Mouse (Mus musculus) Patski (cell line): ENCODE results near the gene Tmem52. TPM values are rescaled to one million over a fixed set of nuclear protein-coding genes. Genes with fewer than 3 reads are reported as not detected.

Experiments
- ATAC-seq: fragments of 100-300 bp; one replicate; pipeline ENCODE4 v1.8.0; 2021
- CTCF ChIA-PET: fragments of 350-600 bp; sonication (Branson Sonifier 250); formaldehyde crosslinking; loops from one replicate; lab custom pipeline; 2022; ENCODE audit warnings: inconsistent platforms; lab: Charles Lee
- POLR2A ChIA-PET: fragments of 350-600 bp; sonication (Branson Sonifier 250); formaldehyde crosslinking; loops from one replicate; lab custom pipeline; 2022; ENCODE audit warnings: antibody characterized with exemption, inconsistent platforms; lab: Charles Lee
- DNase-seq: peaks from one replicate; pipeline ENCODE4 v3.0.0-alpha.2; 2011; ENCODE audit warnings: low read depth, low spot score
- H3K27me3 ChIP-seq: fragments of 371-371 bp; one replicate; pipeline ENCODE4 v1.5.1; 2021
- CTCF ChIP-seq: fragments of 100-300 bp; IDR thresholded peaks from one replicate; pipeline ENCODE4 v1.5.1; 2021
- in situ Hi-C: fragments of 300-500 bp; cut with MboI; formaldehyde crosslinking; loops from 3 replicates; pipeline ENCODE4 v1.11.1; 2018; ENCODE audit warnings: low pct_unique_long_range_greater_than_20kb, mixed read lengths
- polyA plus RNA-seq: library from polyadenylated mRNA; unstranded; gene quantifications from one replicate; pipeline ENCODE4 v1.2.3, GENCODE M21; 2021

Tmem52 gene
- polyA plus RNA-seq, 1 experiment from 2014 or later, result 0.41 TPM

- POLR2A ChIA-PET, result no interaction called here
- TF ChIP-seq CTCF, result no peak
- CTCF ChIA-PET, result no interaction called here
- H3K27me3 ChIP-seq, result no peaks in the 10 kb centered on the region
- in situ Hi-C loops, result no loop called here
- ATAC-seq, result no peak
- DNase-seq, result no peak
Observed at GRCm38 (mm10) chr4:155458575-155458974, 10.3 kb upstream of the Tmem52 start.

GRCm38 (mm10) chr4:155463050-155463449 lies 5.9 kb upstream of the Tmem52 start:
- POLR2A ChIA-PET, result no interaction called here
- no peak for DNase-seq
- no peak for TF ChIP-seq CTCF
- CTCF ChIA-PET, result no interaction called here
- ATAC-seq, result no peak
- H3K27me3 ChIP-seq, result no peaks in the 10 kb centered on the region
- in situ Hi-C loops, result loop anchor here (10.0 kb wide), 1 partner anchor 88 kb away; no protein-coding TSS in a partner anchor

DNA sequence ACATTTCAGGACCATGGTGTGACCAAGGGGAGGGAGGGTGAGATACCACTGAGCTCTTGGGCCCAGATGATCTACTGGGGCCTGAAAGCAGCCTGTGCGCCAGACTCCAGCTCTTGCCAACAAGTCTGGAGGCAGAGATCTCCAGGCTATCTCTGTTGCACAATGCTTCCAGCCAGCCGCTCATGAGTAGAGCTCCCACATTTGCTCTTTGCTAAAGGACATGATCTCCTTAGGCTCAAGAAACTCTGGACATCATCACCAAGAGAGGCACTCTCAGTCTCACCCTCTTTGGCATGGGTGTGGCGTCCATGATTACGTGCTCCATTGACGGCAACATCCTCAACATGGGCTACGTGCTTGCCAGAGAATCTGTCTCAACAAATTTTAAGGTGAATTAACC lies 5.3 kb upstream of the Tmem52 start:
- DNase-seq (no peak), ATAC-seq (no peak)
- POLR2A ChIA-PET, result no interaction called here
- no peak for TF ChIP-seq CTCF
- in situ Hi-C loops, result loop anchor here (10.0 kb wide), 1 partner anchor 89 kb away; no protein-coding TSS in a partner anchor
- CTCF ChIA-PET, result no interaction called here
- no peaks in the 10 kb centered on the region for H3K27me3 ChIP-seq

DNA sequence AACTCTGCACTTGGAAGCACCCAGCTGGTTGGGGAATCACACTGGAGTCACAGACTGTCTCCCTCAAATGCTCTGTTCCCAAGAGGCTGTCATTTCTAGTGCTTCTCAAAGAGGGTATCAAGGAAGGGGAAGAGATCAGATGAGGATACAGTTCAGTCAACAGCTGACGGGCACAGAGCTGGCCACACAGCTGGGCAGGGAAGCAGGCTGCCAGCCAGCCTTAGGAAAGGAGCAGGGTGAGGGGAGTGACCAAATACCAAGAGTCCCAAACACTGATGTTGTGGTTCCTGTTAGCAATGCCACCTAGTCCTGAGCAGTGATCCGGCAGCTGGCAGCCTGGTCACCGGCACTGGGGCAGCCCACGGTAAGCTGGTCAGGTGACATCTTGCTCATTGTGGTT lies 4.9 kb upstream of the Tmem52 start:
- no peak for TF ChIP-seq CTCF
- in situ Hi-C loops, result loop anchor here (10.0 kb wide), 1 partner anchor 89 kb away; no protein-coding TSS in a partner anchor

DNA sequence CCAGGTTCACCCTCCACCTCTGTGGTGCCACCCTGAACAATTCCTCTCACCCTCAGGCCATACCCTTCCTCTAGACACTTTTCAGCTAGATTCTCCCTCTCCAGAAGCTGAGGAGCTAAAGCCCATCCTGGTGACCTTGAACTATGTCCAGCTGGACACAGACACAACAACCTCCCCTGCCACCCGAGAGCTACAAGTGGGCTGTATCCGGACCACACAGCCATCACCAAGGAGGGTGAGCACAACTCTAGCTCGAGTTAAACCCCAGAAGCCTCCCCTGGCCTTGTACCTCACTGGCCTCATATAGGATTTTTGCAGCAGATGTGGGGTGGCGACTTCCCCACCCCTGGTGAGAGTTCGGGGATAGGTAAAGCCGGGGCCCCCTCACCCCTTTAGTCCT lies 3.3 kb upstream of the Tmem52 start:
- no peak for TF ChIP-seq CTCF
- POLR2A ChIA-PET, result interaction anchor here (0.5 kb wide), 1 partner anchor 93 kb away, joined by 3 read pairs; no protein-coding TSS in a partner anchor
- no peak for ATAC-seq
- DNase-seq, result no peak
- in situ Hi-C loops, result loop anchor here (10.0 kb wide), 1 partner anchor 91 kb away; no protein-coding TSS in a partner anchor
- CTCF ChIA-PET, result no interaction called here
- H3K27me3 ChIP-seq, result no peaks in the 10 kb centered on the region

More for the DNA sequence above, 4.9 kb upstream of the Tmem52 start:
- H3K27me3 ChIP-seq, result no peaks in the 10 kb centered on the region
- DNase-seq (no peak), ATAC-seq (no peak)
- ChIA-PET POLR2A (no interaction called here), CTCF (no interaction called here)

GRCm38 (mm10) chr4:155466080-155466479 lies 2.8 kb upstream of the Tmem52 start:
- DNase-seq (no peak), ATAC-seq (no peak)
- H3K27me3 ChIP-seq, result no peaks in the 10 kb centered on the region
- CTCF ChIA-PET, result no interaction called here
- no peak for TF ChIP-seq CTCF
- POLR2A ChIA-PET, result no interaction called here
- in situ Hi-C loops, result loop anchor here (10.0 kb wide), 1 partner anchor 91 kb away; no protein-coding TSS in a partner anchor

GRCm38 (mm10) chr4:155467237-155468010 lies 1.5 kb upstream of the Tmem52 start:
- in situ Hi-C loops, result loop anchor here (10.0 kb wide), 1 partner anchor 93 kb away; no protein-coding TSS in a partner anchor
- ATAC-seq, result no peak
- H3K27me3 ChIP-seq, result no peaks in the 10 kb centered on the region
- ChIA-PET POLR2A (no interaction called here), CTCF (no interaction called here)
- TF ChIP-seq CTCF, result no peak
- no peak for DNase-seq

- no peak for ATAC-seq
- ChIA-PET POLR2A (no interaction called here), CTCF (no interaction called here)
- in situ Hi-C loops, result loop anchor here (10.0 kb wide), 1 partner anchor 95 kb away; no protein-coding TSS in a partner anchor
- no peak for DNase-seq
- no peaks in the 10 kb centered on the region for H3K27me3 ChIP-seq
- TF ChIP-seq CTCF, result no peak
Observed at GRCm38 (mm10) chr4:155469590-155470262, 812 bp downstream of the Tmem52 start.

DNA sequence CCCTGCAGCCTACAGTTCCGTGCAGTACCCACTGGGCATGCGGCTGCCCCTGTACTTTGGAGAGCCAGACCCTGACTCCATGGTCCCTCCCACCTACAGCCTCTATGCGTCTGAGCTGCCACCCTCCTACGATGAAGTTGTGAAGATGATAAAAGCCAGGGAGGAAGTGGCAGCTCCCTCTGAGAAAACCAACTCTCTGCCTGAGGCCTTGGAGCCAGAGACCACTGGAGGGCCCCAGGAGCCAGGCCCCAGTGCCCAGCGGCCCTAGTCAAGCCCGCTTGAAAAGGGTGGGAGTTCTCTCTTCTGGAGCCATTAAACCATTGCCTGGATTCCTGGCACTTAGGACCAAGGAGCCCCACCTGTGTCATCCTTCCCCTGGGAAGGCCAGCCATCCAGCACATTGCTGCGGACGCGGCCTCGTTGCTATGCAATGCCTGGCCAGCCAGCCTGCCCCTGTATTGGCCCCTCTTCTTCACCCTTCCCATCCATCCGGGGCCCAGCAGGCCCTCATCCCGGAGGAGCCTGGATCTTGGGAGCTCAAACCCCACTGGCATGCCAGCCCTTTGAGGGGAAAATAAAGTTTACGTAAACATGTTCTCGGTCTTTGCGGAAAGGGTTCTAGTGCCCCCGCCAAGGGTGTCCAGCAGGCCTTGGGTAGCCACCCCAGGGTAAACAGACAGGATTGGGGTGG lies 1.5 kb downstream of the Tmem52 start:
- CTCF ChIA-PET, result no interaction called here
- POLR2A ChIA-PET, result no interaction called here

GRCm38 (mm10) chr4:155470997-155471396 lies 2.1 kb downstream of the Tmem52 start:
- ATAC-seq (no peak), DNase-seq (no peak)
- CTCF ChIA-PET, result no interaction called here
- H3K27me3 ChIP-seq, result no peaks in the 10 kb centered on the region
- POLR2A ChIA-PET, result no interaction called here
- in situ Hi-C loops, result no loop called here
- TF ChIP-seq CTCF, result no peak

More for the DNA sequence above, 1.5 kb downstream of the Tmem52 start:
- DNase-seq (no peak), ATAC-seq (no peak)
- no peaks in the 10 kb centered on the region for H3K27me3 ChIP-seq
- in situ Hi-C loops, result no loop called here
- TF ChIP-seq CTCF, result no peak
